Mouse (Mus musculus) thymus, postnatal 10 days (tissue): ENCODE data around the gene Mindy4.
"Not testable (repeated sequence)": the region's sequence is repeated elsewhere in the genome, so short reads cannot be mapped to it uniquely, and the experiment has no call there.

Source experiments
- DNase-seq, 2 experiments: peaks; one replicate each; pipeline ENCODE4 v3.0.0; 2021; ENCODE audit warnings: low spot score in 2 of 2

The Mindy4 gene

GRCm38 (mm10) chr6:55202913-55203910 lies at the start of gene Mindy4:
Gene Mindy4 (plus strand): TSS chr6:55203383.
- peak; percentile 49 to 56 for DNase-seq

DNA sequence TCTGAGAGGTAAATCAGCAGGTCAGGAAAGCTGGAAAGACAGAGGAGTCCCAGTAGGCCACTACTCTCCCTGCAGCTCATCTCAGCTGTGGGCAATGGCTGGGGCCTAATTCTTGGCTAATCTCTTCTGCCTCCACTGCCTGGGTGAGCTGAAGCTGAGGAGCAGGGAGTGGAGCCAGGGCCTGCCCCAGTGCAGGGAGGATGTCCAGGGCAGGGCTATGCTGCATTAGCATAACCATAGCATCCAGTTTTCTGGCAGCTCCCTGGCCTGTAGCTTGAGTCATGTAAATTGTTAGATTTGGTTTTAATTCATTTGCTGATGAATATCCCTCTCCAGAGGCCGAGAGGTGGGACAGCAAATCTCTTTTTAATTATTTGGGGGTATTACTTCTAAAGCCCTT lies 43.9 kb upstream of the Mindy4 start:
- no peak for DNase-seq

DNA sequence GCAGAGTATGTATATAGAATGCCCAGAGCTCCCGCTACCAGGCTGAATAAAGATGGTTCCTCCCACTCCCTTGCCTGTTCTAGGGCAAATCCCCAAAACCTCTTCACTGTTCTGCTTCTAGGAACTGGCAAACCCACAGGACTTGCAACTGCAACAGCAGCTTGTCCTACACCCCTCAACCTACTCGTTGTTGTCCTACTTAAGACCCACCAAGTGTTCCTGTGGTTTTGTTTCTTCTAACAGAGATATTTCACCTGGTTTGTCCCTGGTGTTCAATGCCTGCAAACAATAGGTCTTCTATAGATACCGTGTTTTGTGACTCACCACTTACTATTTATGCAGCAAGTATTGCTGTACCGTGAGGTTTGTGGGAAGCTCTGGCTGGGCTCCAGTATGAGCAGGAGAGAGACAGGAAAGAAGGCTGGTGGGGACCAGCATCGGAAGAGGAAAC lies 41.8 kb upstream of the Mindy4 start:
- no peak for DNase-seq

DNA sequence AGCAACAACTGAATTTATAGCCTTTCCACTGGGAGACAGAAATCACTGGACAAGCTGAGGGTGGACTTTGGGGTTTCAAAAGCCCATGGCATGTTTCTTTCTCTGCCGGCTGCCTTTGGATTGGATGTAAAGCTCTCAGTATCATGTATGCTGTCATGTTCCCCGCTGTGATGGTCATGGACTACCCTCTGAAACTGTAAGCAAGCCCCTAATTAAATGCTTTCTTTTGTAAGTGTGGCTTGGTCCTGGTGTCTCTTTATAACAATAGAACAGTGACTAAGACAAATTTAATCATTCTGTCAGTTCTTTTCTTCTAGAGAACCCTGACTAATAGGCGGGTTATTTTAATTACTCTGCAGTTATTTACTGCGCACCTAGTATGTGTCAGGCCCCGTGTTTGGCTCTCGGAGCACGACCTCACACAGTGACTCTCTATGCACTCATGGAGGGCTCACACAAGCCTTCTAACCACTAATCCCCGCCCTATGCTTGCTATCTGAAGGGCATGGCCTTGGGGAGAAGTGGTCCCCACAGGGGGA lies 40.1 kb upstream of the Mindy4 start:
- no peak for DNase-seq

GRCm38 (mm10) chr6:55166777-55167463 lies 36.3 kb upstream of the Mindy4 start:
- peak; percentile 48 to 72 for DNase-seq

DNA sequence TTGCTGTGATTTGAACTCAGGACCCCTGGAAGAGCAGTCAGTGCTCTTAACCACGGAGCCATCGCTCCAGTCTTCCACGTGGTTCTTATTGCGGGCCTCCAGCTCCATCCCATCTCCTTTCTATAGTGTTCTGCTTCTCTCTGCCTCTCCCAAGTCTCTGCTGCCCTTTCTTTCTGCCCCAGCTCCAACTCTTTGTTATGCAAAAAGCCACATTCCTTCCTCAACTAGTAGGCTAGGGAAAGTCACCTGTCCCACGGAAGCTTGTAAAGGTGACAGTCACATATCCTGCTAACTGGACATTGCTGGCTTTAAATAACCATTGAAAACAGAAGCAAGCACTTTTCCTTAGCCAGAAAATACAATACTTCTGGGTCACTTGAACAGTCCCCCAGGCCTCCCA lies 33.4 kb upstream of the Mindy4 start:
- DNase-seq, result no peak

GRCm38 (mm10) chr6:55171638-55172037 lies 31.5 kb upstream of the Mindy4 start:
- no peak for DNase-seq

GRCm38 (mm10) chr6:55173171-55173570 lies 30.0 kb upstream of the Mindy4 start:
- no peak for DNase-seq

- no peak for DNase-seq
These were observed 29.2 kb upstream of the Mindy4 start for GRCm38 (mm10) chr6:55173941-55174349.

DNA sequence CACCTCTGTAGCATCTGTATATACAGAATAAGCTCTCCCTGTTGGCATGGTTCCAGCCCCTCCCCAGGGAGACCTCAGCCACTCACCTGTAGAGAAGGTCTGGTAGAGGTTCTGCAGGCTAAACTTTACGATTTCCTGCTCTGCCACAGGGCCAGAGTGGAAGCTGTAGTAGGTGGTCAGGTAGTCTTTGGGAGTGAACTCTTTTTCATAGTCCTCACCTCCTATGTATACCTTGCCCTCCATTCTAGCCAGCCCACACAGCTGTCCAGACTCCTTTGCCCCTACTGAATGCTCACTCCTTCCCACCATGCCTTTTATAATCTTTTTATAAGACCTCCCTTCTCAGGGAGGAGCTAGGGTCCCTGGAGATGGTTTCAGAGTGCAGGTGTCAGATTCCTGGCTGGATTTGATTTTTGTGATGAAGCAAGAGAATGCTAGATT lies 28.4 kb upstream of the Mindy4 start, which contains the start of gene Inmt:
Gene Inmt (minus strand): TSS at position 303 of the 441 bp plus-strand sequence.
- DNase-seq, result no peak

GRCm38 (mm10) chr6:55175456-55175855 lies 27.7 kb upstream of the Mindy4 start:
- no peak for DNase-seq

GRCm38 (mm10) chr6:55175892-55176291 lies 27.3 kb upstream of the Mindy4 start:
- no peak for DNase-seq

GRCm38 (mm10) chr6:55177060-55177732 lies 26.0 kb upstream of the Mindy4 start:
- DNase-seq, result peak in 1 of 2 experiments; percentile 17

DNA sequence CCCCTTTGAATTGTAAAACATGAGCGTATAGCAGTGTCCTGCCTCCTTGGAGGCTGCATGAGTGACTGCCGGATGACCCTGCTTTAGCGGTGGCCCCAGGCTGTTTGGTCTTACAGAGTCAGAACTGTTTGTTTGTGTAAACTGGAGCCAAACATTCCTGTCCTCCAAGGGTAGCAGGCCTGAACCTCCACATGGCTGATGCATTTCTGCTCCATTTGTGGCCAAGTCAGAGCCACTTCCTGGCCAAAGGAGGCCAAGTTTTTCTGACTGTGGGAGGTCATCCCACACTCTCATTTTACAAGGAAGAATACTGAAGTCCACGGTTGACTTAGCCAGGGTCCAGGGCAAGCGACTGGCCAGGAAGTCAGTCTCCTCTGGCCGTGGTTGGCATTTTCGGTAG lies 23.6 kb upstream of the Mindy4 start:
- DNase-seq, result no peak

- DNase-seq, result no peak
These were observed 20.3 kb upstream of the Mindy4 start for GRCm38 (mm10) chr6:55182655-55183430.

- not testable (repeated sequence) for DNase-seq
These were observed 15.4 kb upstream of the Mindy4 start for GRCm38 (mm10) chr6:55187827-55188226.

- DNase-seq, result no peak
These were observed 13.8 kb upstream of the Mindy4 start for GRCm38 (mm10) chr6:55189406-55189805.

DNA sequence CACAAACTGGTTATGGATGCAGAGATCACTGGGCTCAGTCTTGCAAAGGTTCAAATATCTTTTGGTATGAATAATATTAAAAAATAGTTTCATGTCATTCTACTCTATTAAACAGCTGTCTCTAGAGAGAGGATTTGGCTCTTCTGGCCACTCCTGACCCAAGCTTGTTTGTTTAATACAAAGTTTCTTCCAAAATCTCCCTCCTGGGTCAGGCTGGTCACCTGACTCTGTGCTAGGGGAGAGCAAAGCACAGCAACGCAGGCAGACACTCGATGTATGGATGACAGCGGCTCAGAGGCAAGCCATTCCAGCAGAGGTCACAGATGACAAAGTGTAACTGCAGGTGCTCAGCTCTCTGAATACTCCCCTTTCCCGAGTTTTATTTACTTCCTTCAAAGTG lies 11.6 kb upstream of the Mindy4 start:
- no peak for DNase-seq

DNA sequence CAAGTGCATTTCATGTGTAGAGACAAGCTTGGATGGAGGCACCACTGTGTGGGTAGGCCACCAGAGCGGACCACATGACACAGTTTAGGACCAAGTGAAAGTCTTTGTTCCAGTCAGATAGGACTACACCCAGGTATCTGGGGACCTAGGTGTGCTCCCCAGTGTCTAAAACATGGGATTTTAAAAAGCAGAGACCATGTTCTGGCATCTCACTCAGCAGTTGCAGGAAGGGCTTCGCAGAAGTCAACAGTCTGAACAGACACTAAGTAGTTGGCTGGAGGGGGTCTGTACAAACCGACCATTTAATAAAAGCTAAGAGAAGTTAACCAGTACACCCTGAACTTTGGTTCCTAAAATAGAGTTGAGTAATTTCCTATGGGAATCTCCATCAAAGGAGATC lies 10.0 kb upstream of the Mindy4 start:
- DNase-seq, result no peak

- DNase-seq, result no peak
These were observed 4.1 kb upstream of the Mindy4 start for GRCm38 (mm10) chr6:55199047-55199446.

DNA sequence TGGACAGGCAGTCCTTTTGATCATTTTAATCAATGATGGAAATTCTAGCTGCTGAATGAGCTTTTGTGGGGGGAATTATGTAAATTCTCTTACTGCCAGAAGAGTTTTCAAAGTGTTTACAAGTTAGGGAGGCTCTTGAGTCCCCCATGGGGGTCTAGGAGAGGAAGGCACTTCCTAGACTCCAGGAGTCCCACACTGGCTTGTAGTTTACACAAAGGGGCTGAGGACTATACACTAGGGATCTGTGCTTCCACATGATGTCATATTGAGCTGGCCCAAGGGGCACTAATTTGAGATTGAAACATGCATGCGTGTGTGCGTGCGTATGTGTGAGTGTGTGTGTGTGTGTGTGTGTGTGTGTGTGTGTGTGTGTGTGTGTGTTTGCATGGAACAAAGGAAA lies 748 bp downstream of the Mindy4 start:
- no peak for DNase-seq
